Mouse (Mus musculus) hindbrain, embryonic 16.5 days (tissue): ENCODE results near the gene 2010111I01Rik. TPM values are rescaled to one million over a fixed set of nuclear protein-coding genes. Genes with fewer than 3 reads are reported as not detected.

ENCODE experiments used
- ATAC-seq: fragments of 200-750 bp; cut with Nextera tagmentation; 2 replicates; pipeline ENCODE4 v1.8.0; 2017; ENCODE audit warnings: moderate TSS enrichment, moderate library complexity
- H3K27ac ChIP-seq: fragments of 300-500 bp; sonication (generic); 2 replicates; pipeline ENCODE4 v1.5.1; 2014; ENCODE audit warnings: low read depth, mild to moderate bottlenecking, control low read depth, low read length, moderate library complexity
- H3K27me3 ChIP-seq: fragments of 300-500 bp; sonication (generic); replicated peaks from 2 replicates; pipeline ENCODE4 v1.6.1; 2014; ENCODE audit warnings: low read length; ENCODE audit not compliant: control insufficient read depth, insufficient read depth
- H3K36me3 ChIP-seq: fragments of 300-500 bp; sonication (generic); 2 replicates; pipeline ENCODE4 v1.6.1; 2014; ENCODE audit warnings: mild to moderate bottlenecking, low read length, moderate library complexity, mixed read lengths; ENCODE audit not compliant: control insufficient read depth, insufficient read depth
- H3K4me1 ChIP-seq: fragments of 300-500 bp; sonication (generic); 2 replicates; pipeline ENCODE4 v1.6.1; 2014; ENCODE audit warnings: low read depth, low read length; ENCODE audit not compliant: control insufficient read depth, insufficient read depth
- H3K4me2 ChIP-seq: fragments of 300-500 bp; sonication (generic); 2 replicates; pipeline ENCODE4 v1.6.1; 2014; ENCODE audit warnings: mild to moderate bottlenecking, low read length, control low read depth, moderate library complexity
- H3K4me3 ChIP-seq: fragments of 300-500 bp; sonication (generic); 2 replicates; pipeline ENCODE4 v1.5.1; 2014; ENCODE audit warnings: mild to moderate bottlenecking, low read length, control low read depth, moderate library complexity
- H3K9ac ChIP-seq: fragments of 300-500 bp; sonication (generic); 2 replicates; pipeline ENCODE4 v1.6.1; 2014; ENCODE audit warnings: low read depth, mild to moderate bottlenecking, control low read depth, low read length, moderate library complexity
- H3K9me3 ChIP-seq: fragments of 300-500 bp; sonication (generic); 2 replicates; pipeline ENCODE4 v1.6.1; 2014; ENCODE audit warnings: mild to moderate bottlenecking, low read length, moderate library complexity; ENCODE audit not compliant: control insufficient read depth
- WGBS: fragments of 180-500 bp; shearing (Covaris S2); extraction: QIAGEN DNeasy Blood & Tissue Kit; methylation state at CpG from one replicate; pipeline ENCODE4 v1.1.7; 2014; 5-methylcytosine and 5-hydroxymethylcytosine counted together
- polyA plus RNA-seq: library from polyadenylated mRNA; unstranded; fragments of >200 nt; fragmentation: Nextera tagmentation; extraction: Ambion mirVana; gene quantifications from 2 replicates; pipeline ENCODE4 v1.2.1, GENCODE M21; 2015

2010111I01Rik gene
- polyA plus RNA-seq, 1 experiment from 2014 or later = 28.6 TPM

- Histone ChIP-seq H3K27me3 (peaks cover 11% of the 10 kb centered on the region), H3K27ac (no peak overlapping the region), H3K9me3 (no peaks in the 10 kb centered on the region), H3K4me2 (peak overlapping the region; percentile 15; the same call in 1 of the 2 replicates), H3K9ac (no peak overlapping the region), H3K36me3 (no peaks in the 10 kb centered on the region), H3K4me1 (peaks cover 17% of the 10 kb centered on the region), H3K4me3 (no peak overlapping the region)
- 43% methylated on average over 2 of the region's 2 CpGs for WGBS
- ATAC-seq = no peak
Measured at GRCm38 (mm10) chr13:63273859-63274258, 309.2 kb downstream of the 2010111I01Rik start.

GRCm38 (mm10) chr13:63274488-63275166 lies 309.9 kb downstream of the 2010111I01Rik start:
- WGBS = 77% methylated on average over 10 of the region's 10 CpGs
- Histone ChIP-seq H3K4me3 (no peak overlapping the region), H3K27ac (no peak overlapping the region), H3K27me3 (peaks cover 9% of the 10 kb centered on the region), H3K4me2 (no peak overlapping the region), H3K9me3 (no peaks in the 10 kb centered on the region), H3K4me1 (peaks cover 20% of the 10 kb centered on the region), H3K36me3 (no peaks in the 10 kb centered on the region), H3K9ac (no peak overlapping the region)
- ATAC-seq = no peak

- no peak overlapping the region for H3K4me2 ChIP-seq
- H3K36me3 ChIP-seq = no peaks in the 10 kb centered on the region
- no peak for ATAC-seq
- WGBS = 90% methylated on average over 4 of the region's 4 CpGs
- H3K27me3 ChIP-seq = peaks cover 2% of the 10 kb centered on the region; the same call in 1 of the 2 replicates
- no peaks in the 10 kb centered on the region for H3K9me3 ChIP-seq
- H3K4me3 ChIP-seq = no peak overlapping the region
- peaks cover 20% of the 10 kb centered on the region for H3K4me1 ChIP-seq
- no peak overlapping the region for H3K27ac ChIP-seq
- no peak overlapping the region for H3K9ac ChIP-seq
Measured at GRCm38 (mm10) chr13:63276389-63276788, 311.7 kb downstream of the 2010111I01Rik start.

DNA sequence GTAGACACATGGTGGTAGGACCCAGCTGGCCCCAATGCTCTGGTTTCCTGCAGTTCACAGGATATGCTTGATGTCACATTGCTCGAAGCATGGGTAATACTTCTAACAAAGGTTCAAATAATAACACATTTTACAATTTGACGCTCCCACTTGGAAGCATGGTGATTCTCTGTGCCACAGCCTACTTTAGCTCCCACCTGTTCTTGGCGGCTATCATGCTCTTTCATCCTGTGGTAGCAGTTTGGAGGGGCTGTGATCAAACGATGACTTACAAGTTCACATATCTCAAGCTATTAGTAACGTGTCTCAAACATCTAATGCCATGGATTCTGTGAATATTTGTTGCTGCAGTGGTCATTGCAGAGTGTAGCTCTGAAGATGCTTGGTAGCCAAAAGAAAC lies 312.6 kb downstream of the 2010111I01Rik start:
- no peak overlapping the region for H3K4me2 ChIP-seq
- WGBS = 87% methylated on average over 5 of the region's 5 CpGs
- no peak overlapping the region for H3K9ac ChIP-seq
- no peaks in the 10 kb centered on the region for H3K36me3 ChIP-seq
- H3K9me3 ChIP-seq = no peaks in the 10 kb centered on the region
- peaks cover 2% of the 10 kb centered on the region; the same call in 1 of the 2 replicates for H3K27me3 ChIP-seq
- H3K4me3 ChIP-seq = no peak overlapping the region
- peaks cover 15% of the 10 kb centered on the region for H3K4me1 ChIP-seq
- H3K27ac ChIP-seq = no peak overlapping the region
- ATAC-seq = no peak

DNA sequence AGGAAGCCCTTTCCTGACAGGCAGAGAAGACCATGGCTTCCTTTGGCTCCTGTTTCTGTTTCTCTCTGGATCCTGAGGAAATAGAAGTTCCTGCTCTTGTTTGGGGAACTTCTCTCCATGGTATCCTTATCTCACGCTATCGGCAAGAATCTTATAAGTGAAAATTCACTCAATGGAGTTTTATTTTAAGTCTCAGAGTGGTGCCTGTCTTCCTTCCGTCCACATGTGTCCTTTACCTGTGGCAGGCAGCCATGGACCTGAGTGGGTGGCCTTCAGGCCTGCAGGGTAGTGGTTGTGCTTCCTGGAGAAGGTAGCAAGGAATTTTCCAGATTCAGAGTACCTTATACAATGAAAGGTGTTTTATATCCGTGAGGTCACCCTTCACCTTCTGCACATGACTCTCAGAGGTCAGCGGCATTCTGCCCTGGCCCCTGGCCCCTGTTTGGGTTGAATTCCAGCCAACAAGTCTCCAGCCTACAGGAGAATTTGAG lies 313.5 kb downstream of the 2010111I01Rik start:
- H3K36me3 ChIP-seq = no peaks in the 10 kb centered on the region
- no peaks in the 10 kb centered on the region for H3K9me3 ChIP-seq
- H3K4me3 ChIP-seq = no peak overlapping the region
- H3K4me2 ChIP-seq = peak overlapping the region; percentile 30; the same call in 1 of the 2 replicates
- H3K27ac ChIP-seq = peak overlapping the region; percentile 6; the same call in 1 of the 2 replicates
- no peak overlapping the region for H3K9ac ChIP-seq
- peaks cover 2% of the 10 kb centered on the region; the same call in 1 of the 2 replicates for H3K27me3 ChIP-seq
- no peak for ATAC-seq
- H3K4me1 ChIP-seq = peaks cover 10% of the 10 kb centered on the region
- WGBS = 53% methylated on average over 5 of the region's 5 CpGs

- Histone ChIP-seq H3K27ac (peak overlapping the region; percentile 1; the same call in 1 of the 2 replicates), H3K9ac (peak overlapping the region; percentile 43), H3K9me3 (no peaks in the 10 kb centered on the region), H3K4me2 (peak overlapping the region; percentile 30; the same call in 1 of the 2 replicates), H3K27me3 (peaks cover 1% of the 10 kb centered on the region; the same call in 1 of the 2 replicates), H3K36me3 (no peaks in the 10 kb centered on the region), H3K4me1 (peaks cover 10% of the 10 kb centered on the region), H3K4me3 (no peak overlapping the region)
- peak; percentile 79 for ATAC-seq
- WGBS = 13% methylated on average over 10 of the region's 10 CpGs
Measured at GRCm38 (mm10) chr13:63278796-63279475, 314.2 kb downstream of the 2010111I01Rik start.

- no peaks in the 10 kb centered on the region; the same call in 1 of the 2 replicates for H3K27me3 ChIP-seq
- H3K27ac ChIP-seq = no peak overlapping the region
- H3K4me2 ChIP-seq = 0 out of 2 replicates have a peak overlapping the region, but pooled peaks have one; percentile 17
- ATAC-seq = no peak
- WGBS = 50% methylated on average over 8 of the region's 8 CpGs
- H3K4me1 ChIP-seq = peaks cover 10% of the 10 kb centered on the region
- H3K9ac ChIP-seq = no peak overlapping the region
- no peak overlapping the region for H3K4me3 ChIP-seq
- H3K36me3 ChIP-seq = no peaks in the 10 kb centered on the region
- H3K9me3 ChIP-seq = no peaks in the 10 kb centered on the region
Measured at GRCm38 (mm10) chr13:63279807-63280206, 315.1 kb downstream of the 2010111I01Rik start.

- WGBS = 57% methylated on average over 3 of the region's 3 CpGs
- no peak for ATAC-seq
- no peak overlapping the region for H3K4me3 ChIP-seq
- H3K4me1 ChIP-seq = peaks cover 10% of the 10 kb centered on the region
- H3K36me3 ChIP-seq = no peaks in the 10 kb centered on the region
- H3K27me3 ChIP-seq = no peaks in the 10 kb centered on the region; the same call in 1 of the 2 replicates
- H3K4me2 ChIP-seq = no peak overlapping the region
- H3K9ac ChIP-seq = no peak overlapping the region; the same call in 1 of the 2 replicates
- no peak overlapping the region for H3K27ac ChIP-seq
- no peaks in the 10 kb centered on the region for H3K9me3 ChIP-seq
Measured at GRCm38 (mm10) chr13:63280344-63280743, 315.7 kb downstream of the 2010111I01Rik start.

DNA sequence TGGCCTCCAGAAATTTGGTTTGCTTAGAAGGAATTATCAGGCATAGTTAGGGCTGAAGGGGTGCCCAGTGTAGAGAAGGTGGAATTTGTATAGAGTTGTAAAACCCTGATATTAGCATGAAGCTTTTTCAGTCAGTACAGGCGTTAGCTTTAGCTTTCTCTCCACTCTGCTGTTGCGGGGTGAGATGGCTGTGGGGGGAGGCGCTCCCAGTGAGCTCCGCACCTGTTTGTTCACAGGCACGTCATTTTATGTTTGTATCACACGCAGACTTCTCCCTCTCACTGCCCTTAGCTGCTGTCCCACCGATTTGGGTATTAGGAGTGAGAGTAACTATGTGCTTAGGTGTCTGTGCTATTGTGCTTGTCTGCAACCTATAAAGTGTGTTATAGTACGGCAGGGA lies 316.5 kb downstream of the 2010111I01Rik start:
- 81% methylated on average over 8 of the region's 8 CpGs for WGBS
- Histone ChIP-seq H3K9me3 (no peaks in the 10 kb centered on the region), H3K4me1 (peaks cover 10% of the 10 kb centered on the region), H3K9ac (no peak overlapping the region), H3K27ac (no peak overlapping the region), H3K36me3 (no peaks in the 10 kb centered on the region), H3K27me3 (no peaks in the 10 kb centered on the region; the same call in 1 of the 2 replicates), H3K4me3 (no peak overlapping the region), H3K4me2 (no peak overlapping the region)
- no peak for ATAC-seq
